ENCODE assay signal across 23 mouse cellular contexts in the genomic region with DNA sequence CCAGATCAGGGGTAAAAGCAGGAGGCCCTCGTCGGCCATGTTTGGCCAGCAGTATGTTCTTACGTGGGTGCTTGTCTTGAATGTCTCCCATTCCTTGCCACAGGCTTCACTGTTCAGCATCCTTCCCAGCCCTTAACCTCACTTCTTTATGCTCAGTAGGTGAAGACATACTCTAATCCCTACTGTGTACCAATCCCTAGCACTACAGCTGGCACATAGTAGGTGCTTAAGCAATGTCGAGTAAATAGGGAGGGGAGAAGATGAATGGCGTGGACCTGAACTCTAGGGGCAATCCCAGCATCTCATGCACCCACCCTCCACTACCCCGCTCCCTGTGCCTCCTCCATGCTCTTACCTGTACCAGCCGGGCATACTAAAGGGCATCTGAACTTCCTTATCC. TPM values are rescaled to one million over a fixed set of nuclear protein-coding genes. Genes with fewer than 3 reads are reported as not detected.
DNase-seq lines count a peak whose midpoint lies in the region; ATAC-seq and TF ChIP-seq lines count a peak whose summit lies in the region.
"Had no signal": no experiment of that assay in that cellular context is flagged by ENCODE, and none has a peak within 500 bp of the region (broad histone marks: within the 10 kb centered on the region; RNA-seq: fewer than 3 reads in every experiment).

No protein-coding gene starts in this region.

- no peaks in the 10 kb centered on the region for H3K9me3 ChIP-seq in midbrain, embryonic 11.5 days (ENCODE audit: control insufficient read depth, low read length)
- no peaks in the 10 kb centered on the region for H3K9me3 ChIP-seq in midbrain, embryonic 14.5 days (ENCODE audit: control insufficient read depth, low read length)
- H3K9me3 ChIP-seq in CH12.LX (replicated peaks; ENCODE audit: low read length) (no peaks in the 10 kb centered on the region), MEL (replicated peaks; ENCODE audit: insufficient read depth, low read length) (no peaks in the 10 kb centered on the region)
- no peaks in the 10 kb centered on the region for H3K9me3 ChIP-seq in neural tube, embryonic 15.5 days (replicated peaks)
- H3K9me3 ChIP-seq in intestine, embryonic 16.5 days (ENCODE audit: control insufficient read depth, low read length), result no peaks in the 10 kb centered on the region
- H3K9me3 ChIP-seq: G1E had no signal

- H3K9ac ChIP-seq in midbrain, embryonic 11.5 days (ENCODE audit: low read length), result no peak overlapping the region
- H3K9ac ChIP-seq in midbrain, embryonic 14.5 days (replicated peaks; ENCODE audit: low read length), result no peak overlapping the region
- no peak overlapping the region for H3K9ac ChIP-seq in CH12.LX (ENCODE audit: insufficient read depth, low read depth)
- H3K9ac ChIP-seq in MEL (ENCODE audit: control insufficient read depth, low read depth, low read length, poor library complexity, severe bottlenecking), result no peak overlapping the region
- no peak overlapping the region for H3K9ac ChIP-seq in neural tube, embryonic 15.5 days (replicated peaks)
- H3K9ac ChIP-seq in intestine, embryonic 16.5 days (ENCODE audit: low read depth, low read length), result no peak overlapping the region

- H3K4me3 ChIP-seq in midbrain, embryonic 11.5 days (ENCODE audit: low read depth, low read length), result no peak overlapping the region
- H3K4me3 ChIP-seq in midbrain, embryonic 14.5 days (replicated peaks; ENCODE audit: low read depth, low read length), result no peak overlapping the region
- H3K4me3 ChIP-seq in CH12.LX (replicated peaks in 1 of 3; ENCODE audit: low read depth in 2 of 3, low read length in 2 of 3, poor library complexity in 1 of 3), result no peak overlapping the region
- no peak overlapping the region for H3K4me3 ChIP-seq in MEL (ENCODE audit: control insufficient read depth in 1 of 2, insufficient read depth in 1 of 2, low read depth in 2 of 2, low read length in 2 of 2)
- no peak overlapping the region for H3K4me3 ChIP-seq in neural tube, embryonic 15.5 days (replicated peaks)
- H3K4me3 ChIP-seq in intestine, embryonic 16.5 days (ENCODE audit: low read length), result no peak overlapping the region

- no peak for TF ChIP-seq EP300 in CH12.LX (IDR thresholded peaks at IDR 0.05; ENCODE audit: low read length)
- TF ChIP-seq EP300 in MEL (IDR thresholded peaks at IDR 0.05; ENCODE audit: low read depth in 1 of 2, low read length in 2 of 2), result no peak

- no peaks in the 10 kb centered on the region for H3K36me3 ChIP-seq in midbrain, embryonic 11.5 days (ENCODE audit: control insufficient read depth, insufficient read depth, low read length)
- H3K36me3 ChIP-seq in midbrain, embryonic 14.5 days (ENCODE audit: control insufficient read depth, insufficient read depth, low read length), result peaks cover 29% of the 10 kb centered on the region
- H3K36me3 ChIP-seq in CH12.LX (replicated peaks in 1 of 2; ENCODE audit: control insufficient read depth in 1 of 2, insufficient read depth in 1 of 2, low read length in 1 of 2), result peaks cover 35 to 89% of the 10 kb centered on the region in 2 experiments
- no peaks in the 10 kb centered on the region for H3K36me3 ChIP-seq in MEL (ENCODE audit: control insufficient read depth in 1 of 2, insufficient read depth in 2 of 2, low read length in 2 of 2)
- peaks cover 50% of the 10 kb centered on the region for H3K36me3 ChIP-seq in neural tube, embryonic 15.5 days
- H3K36me3 ChIP-seq in intestine, embryonic 16.5 days (ENCODE audit: control insufficient read depth, insufficient read depth, low read length), result peaks cover 4% of the 10 kb centered on the region; the same call in 1 of the 2 replicates

- TF ChIP-seq CTCF in CH12.LX (conservative IDR thresholded peaks at IDR 0.05 in 1 of 2, IDR thresholded peaks at IDR 0.05 in 1 of 2; ENCODE audit: low read depth in 2 of 2, low read length in 2 of 2) (no peak), MEL (IDR thresholded peaks at IDR 0.05 in 2 of 3, conservative IDR thresholded peaks at IDR 0.05 in 1 of 3; ENCODE audit: control insufficient read depth in 1 of 3, insufficient read depth in 1 of 3, low read depth in 2 of 3, low read length in 3 of 3, poor library complexity in 1 of 3, severe bottlenecking in 1 of 3) (no peak)

- H3K27me3 ChIP-seq in midbrain, embryonic 11.5 days (ENCODE audit: control insufficient read depth, insufficient read depth, low read length), result no peaks in the 10 kb centered on the region
- no peaks in the 10 kb centered on the region for H3K27me3 ChIP-seq in midbrain, embryonic 14.5 days (ENCODE audit: control insufficient read depth, insufficient read depth, low read length)
- no peaks in the 10 kb centered on the region for H3K27me3 ChIP-seq in CH12.LX (replicated peaks)
- H3K27me3 ChIP-seq in MEL (ENCODE audit: control insufficient read depth in 1 of 2, insufficient read depth in 2 of 2, low read length in 2 of 2), result no peaks in the 10 kb centered on the region
- H3K27me3 ChIP-seq in neural tube, embryonic 15.5 days (replicated peaks), result no peaks in the 10 kb centered on the region
- no peaks in the 10 kb centered on the region for H3K27me3 ChIP-seq in intestine, embryonic 16.5 days (replicated peaks; ENCODE audit: control insufficient read depth, insufficient read depth, low read length)
- H3K27me3 ChIP-seq: Patski had no signal

- ATAC-seq in midbrain, embryonic 11.5 days (ENCODE audit: low FRiP score), result no peak
- ATAC-seq in midbrain, embryonic 14.5 days (ENCODE audit: low FRiP score, low TSS enrichment), result no peak
- no peak for ATAC-seq in neural tube, embryonic 15.5 days (ENCODE audit: low FRiP score)
- ATAC-seq in intestine, embryonic 16.5 days, result no peak
- ATAC-seq: activated CD4-positive, CD25-positive, alpha-beta regulatory T cell, adult 4 months; CD4-positive, CD25-positive, alpha-beta regulatory T cell, adult 4 months; Patski had no signal

- in situ Hi-C loops in CH12.LX (cut with MboI; ENCODE audit: low pct_ligation_motif_present, low pct_unique_long_range_greater_than_20kb, low sequenced_read_pairs), result no loop called here

- TF ChIP-seq POLR2A in CH12.LX (IDR thresholded peaks at IDR 0.05; ENCODE audit: low read depth, low read length), result no peak
- no peak for TF ChIP-seq POLR2A in MEL (IDR thresholded peaks at IDR 0.05; ENCODE audit: control insufficient read depth in 1 of 2, insufficient read depth in 1 of 2, low read depth in 1 of 2, low read length in 2 of 2, poor library complexity in 1 of 2)

- H3K27ac ChIP-seq in midbrain, embryonic 11.5 days (ENCODE audit: low read depth, low read length), result no peak overlapping the region
- H3K27ac ChIP-seq in midbrain, embryonic 14.5 days (replicated peaks; ENCODE audit: low read depth, low read length), result no peak overlapping the region
- no peak overlapping the region for H3K27ac ChIP-seq in CH12.LX (ENCODE audit: insufficient read depth, low read depth)
- no peak overlapping the region for H3K27ac ChIP-seq in MEL (ENCODE audit: control insufficient read depth, low read depth, low read length)
- no peak overlapping the region for H3K27ac ChIP-seq in neural tube, embryonic 15.5 days (replicated peaks)
- no peak overlapping the region for H3K27ac ChIP-seq in intestine, embryonic 16.5 days (ENCODE audit: low read length)

- H3K79me2 ChIP-seq in CH12.LX (replicated peaks; ENCODE audit: control insufficient read depth, extremely low read depth, insufficient read depth, poor library complexity, severe bottlenecking) (no peaks in the 10 kb centered on the region), MEL (ENCODE audit: control insufficient read depth, insufficient read depth, low read length, poor library complexity) (no peaks in the 10 kb centered on the region)

- TF ChIP-seq RAD21 in CH12.LX (IDR thresholded peaks at IDR 0.05; ENCODE audit: low read depth, low read length) (no peak), MEL (IDR thresholded peaks at IDR 0.05; ENCODE audit: low read depth, low read length) (no peak)

- no peaks in the 10 kb centered on the region for H3K4me1 ChIP-seq in midbrain, embryonic 11.5 days (ENCODE audit: control insufficient read depth, insufficient read depth, low read length)
- H3K4me1 ChIP-seq in midbrain, embryonic 14.5 days (ENCODE audit: control insufficient read depth, insufficient read depth, low read length), result no peaks in the 10 kb centered on the region
- H3K4me1 ChIP-seq in CH12.LX (ENCODE audit: control insufficient read depth in 1 of 2, insufficient read depth in 2 of 2) (no peaks in the 10 kb centered on the region), MEL (ENCODE audit: control insufficient read depth in 1 of 2, insufficient read depth in 2 of 2, low read length in 2 of 2) (no peaks in the 10 kb centered on the region)
- no peaks in the 10 kb centered on the region for H3K4me1 ChIP-seq in neural tube, embryonic 15.5 days
- H3K4me1 ChIP-seq in intestine, embryonic 16.5 days (ENCODE audit: control insufficient read depth, insufficient read depth, low read length), result no peaks in the 10 kb centered on the region

- H3K4me2 ChIP-seq in midbrain, embryonic 11.5 days, result no peak overlapping the region
- H3K4me2 ChIP-seq in midbrain, embryonic 14.5 days (ENCODE audit: low read length), result no peak overlapping the region
- no peak overlapping the region for H3K4me2 ChIP-seq in CH12.LX (ENCODE audit: insufficient read depth, low read depth, poor library complexity, severe bottlenecking)
- no peak overlapping the region for H3K4me2 ChIP-seq in neural tube, embryonic 15.5 days
- no peak overlapping the region for H3K4me2 ChIP-seq in intestine, embryonic 16.5 days (ENCODE audit: low read depth, low read length)

- dilution Hi-C loops in CH12.LX (cut with MboI; ENCODE audit: extremely low pct_ligation_motif_present, extremely low pct_unique_long_range_greater_than_20kb, low sequenced_read_pairs), result no loop called here

- 94% methylated on average over 7 of the region's 7 CpGs for WGBS in midbrain, embryonic 11.5 days
- 97% methylated on average over 7 of the region's 7 CpGs for WGBS in midbrain, embryonic 14.5 days
- WGBS in neural tube, embryonic 15.5 days, result 98% methylated on average over 7 of the region's 7 CpGs
- 96% methylated on average over 7 of the region's 7 CpGs for WGBS in intestine, embryonic 16.5 days

- peak; percentile 49 for DNase-seq in midbrain, embryonic 11.5 days (ENCODE audit: low spot score, missing footprints)
- no peak for DNase-seq in midbrain, embryonic 14.5 days
- DNase-seq in CH12.LX (ENCODE audit: extremely low read depth) (no peak), MEL (ENCODE audit: low read depth, low spot score) (no peak)
- DNase-seq: adrenal gland, adult 2 months; adrenal gland, adult 8-10 months; adrenal gland, postnatal 10 days; adrenal gland, postnatal 14 days; adrenal gland, postnatal 25 days; adrenal gland, postnatal 36 days; B cell, adult 2 months; cerebellum, adult 11 months; cerebellum, adult 11-12 months; cerebellum, adult 18-20 months; cerebellum, adult 2 months; cerebellum, adult 8-10 months had no signal

RNA-seq across cellular contexts. Expression of gene Cog7, which starts 57.1 kb away (rescaled TPM):
- 14.5 and 19.1 TPM in 2 replicates for polyA plus RNA-seq in midbrain, embryonic 11.5 days (2014; fragmentation: Nextera tagmentation; extraction: Ambion mirVana)
- polyA plus RNA-seq in midbrain, embryonic 14.5 days (2014; fragmentation: Nextera tagmentation; extraction: Ambion mirVana), result 15.4 and 19.8 TPM in 2 replicates
- 21.8 and 22.4 TPM in 2 replicates for total RNA-seq in CH12.LX (2012; rRNA removed)
- 14.1 TPM in 2 replicates for total RNA-seq in CH12.LX (2014; rRNA removed)
- polyA plus RNA-seq in CH12.LX (2012; ENCODE audit: insufficient read length, low read depth), result 19.3 and 22.2 TPM in 2 replicates
- 17.1 and 17.7 TPM in 2 replicates for total RNA-seq in MEL (2012; rRNA removed)
- polyA plus RNA-seq in MEL (2012; ENCODE audit: insufficient read depth in 1 of 2, insufficient read length in 2 of 2, low read depth in 1 of 2, low replicate concordance in 2 of 2, missing spikeins in 1 of 2), result 10 to 100 TPM in 1 of 2 experiments, not detected in 1; 21.2 TPM
- 27.6 and 27.8 TPM in 2 replicates for polyA plus RNA-seq in neural tube, embryonic 15.5 days (2015; fragmentation: Nextera tagmentation; extraction: Ambion mirVana)
- 22.1 and 25.6 TPM in 2 replicates for polyA plus RNA-seq in intestine, embryonic 16.5 days (2015; fragmentation: Nextera tagmentation; extraction: Ambion mirVana)

RNA-seq across cellular contexts. Expression of gene Scnn1b, which starts 59.5 kb away (rescaled TPM):
- not detected in 2 replicates for polyA plus RNA-seq in midbrain, embryonic 11.5 days (2014; fragmentation: Nextera tagmentation; extraction: Ambion mirVana)
- 0.11 and 0.13 TPM in 2 replicates for polyA plus RNA-seq in midbrain, embryonic 14.5 days (2014; fragmentation: Nextera tagmentation; extraction: Ambion mirVana)
- total RNA-seq in CH12.LX (2012; rRNA removed) (0.04 and 0.08 TPM in 2 replicates), CH12.LX (2014; rRNA removed) (not detected in 2 replicates), MEL (2012; rRNA removed) (not detected in 2 replicates)
- polyA plus RNA-seq in CH12.LX (2012; ENCODE audit: insufficient read length, low read depth) (not detected in 2 replicates), MEL (2012; ENCODE audit: insufficient read depth in 1 of 2, insufficient read length in 2 of 2, low read depth in 1 of 2, low replicate concordance in 2 of 2, missing spikeins in 1 of 2) (not detected)
- polyA plus RNA-seq in neural tube, embryonic 15.5 days (2015; fragmentation: Nextera tagmentation; extraction: Ambion mirVana), result 0.26 and 0.69 TPM in 2 replicates
- 0.13 and 0.20 TPM in 2 replicates for polyA plus RNA-seq in intestine, embryonic 16.5 days (2015; fragmentation: Nextera tagmentation; extraction: Ambion mirVana)
- total RNA-seq: adrenal gland, adult 2 months; adrenal gland, postnatal 14 days; adrenal gland, postnatal 25 days had no signal
- polyA plus RNA-seq: activated CD4-positive, CD25-positive, alpha-beta regulatory T cell, adult 4 months; C2C12; CD4-positive, CD25-positive, alpha-beta regulatory T cell, adult 4 months; G1E had no signal
